Mouse (Mus musculus): ENCODE data around the gene Klk9. TPM values are rescaled to one million over a fixed set of nuclear protein-coding genes. Genes with fewer than 3 reads are reported as not detected.

Klk9 gene
- total RNA-seq (2023), result not detected in 4 replicates

GRCm38 (mm10) chr7:43791591-43791990 lies at the start of gene Klk9:
Gene Klk9 (plus strand): TSS chr7:43791891.

GRCm38 (mm10) chr7:43768597-43768996 lies 23.1 kb upstream of the Klk9 start, which contains the start of gene Klk12:
Gene Klk12 (plus strand): TSS chr7:43768897.

GRCm38 (mm10) chr7:43774364-43774763 lies 17.3 kb upstream of the Klk9 start, which contains the start of gene Klk11:
Gene Klk11 (plus strand): TSS chr7:43774604.

GRCm38 (mm10) chr7:43780746-43781145 lies 10.9 kb upstream of the Klk9 start, which contains the start of gene Klk10:
Gene Klk10 (plus strand): TSS chr7:43781035.

GRCm38 (mm10) chr7:43797333-43797769 lies 5.7 kb downstream of the Klk9 start, which contains the start of gene Klk8:
Gene Klk8 (plus strand): TSS chr7:43797577.

GRCm38 (mm10) chr7:43810994-43811393 lies 19.3 kb downstream of the Klk9 start, which contains the start of gene Klk7:
Gene Klk7 (plus strand): TSS chr7:43811294.

GRCm38 (mm10) chr7:43824199-43824598 lies 32.5 kb downstream of the Klk9 start, which contains the start of gene Klk6:
Gene Klk6 (plus strand): TSS chr7:43824499.

GRCm38 (mm10) chr7:43841701-43842100 lies 50.0 kb downstream of the Klk9 start, which contains the start of gene Klk5:
Gene Klk5 (plus strand): TSS chr7:43841971.

Other genes starting within 250 kb of the Klk9 start
- gene Cd33, start 247.5 kb upstream of the Klk9 start, total RNA-seq (2023), result 1.9 to 3.1 TPM (median 2.9 TPM) in 4 replicates
- 2.2 to 3.0 TPM (median 2.9 TPM) in 4 replicates for gene Zfp658, start 229.6 kb upstream of the Klk9 start, total RNA-seq (2023)
- 9.0 to 13.8 TPM (median 10.3 TPM) in 4 replicates for gene Zfp719, start 212.3 kb upstream of the Klk9 start, total RNA-seq (2023)
- gene Zfp819, start 184.7 kb upstream of the Klk9 start, total RNA-seq (2023), result 0.30 to 0.34 TPM in 2 of 4 replicates, not detected in the others
- gene Ceacam18, start 157.2 kb upstream of the Klk9 start, total RNA-seq (2023), result not detected in 4 replicates
- 1.2 to 2.4 TPM (median 1.6 TPM) in 4 replicates for gene Siglece, start 131.7 kb upstream of the Klk9 start, total RNA-seq (2023)
- 4.6 to 7.3 TPM (median 5.8 TPM) in 4 replicates for gene Ctu1, start 119.9 kb upstream of the Klk9 start, total RNA-seq (2023)
- not detected in 4 replicates for gene Klk14, start 101.5 kb upstream of the Klk9 start, total RNA-seq (2023)
- gene Klk13, start 79.3 kb upstream of the Klk9 start, total RNA-seq (2023), result not detected in 4 replicates
- gene Klk12, start 23.0 kb upstream of the Klk9 start, total RNA-seq (2023), result not detected in 4 replicates
- not detected in 4 replicates for gene Klk11, start 17.3 kb upstream of the Klk9 start, total RNA-seq (2023)
- gene Klk10, start 10.9 kb upstream of the Klk9 start, total RNA-seq (2023), result not detected in 4 replicates
- 4.6 to 6.5 TPM (median 6.0 TPM) in 4 replicates for gene Klk8, start 5.7 kb downstream of the Klk9 start, total RNA-seq (2023)
- not detected in 4 replicates for gene Klk7, start 19.4 kb downstream of the Klk9 start, total RNA-seq (2023)
- not detected in 4 replicates for gene Klk6, start 32.6 kb downstream of the Klk9 start, total RNA-seq (2023)
- not detected in 4 replicates for gene Klk5, start 50.1 kb downstream of the Klk9 start, total RNA-seq (2023)
- gene Klk4, start 89.3 kb downstream of the Klk9 start, total RNA-seq (2023), result not detected in 4 replicates
- not detected in 4 replicates for gene Klk15, start 141.8 kb downstream of the Klk9 start, total RNA-seq (2023)
- not detected in 4 replicates for gene Klk1b8, start 158.8 kb downstream of the Klk9 start, total RNA-seq (2023)
- gene Klk1b1, start 174.9 kb downstream of the Klk9 start, total RNA-seq (2023), result not detected in 4 replicates
- not detected in 4 replicates for gene Klk1b9, start 184.2 kb downstream of the Klk9 start, total RNA-seq (2023)
- gene Klk1b11, start 204.0 kb downstream of the Klk9 start, total RNA-seq (2023), result not detected in 4 replicates
- gene Klk1b26, start 220.3 kb downstream of the Klk9 start, total RNA-seq (2023), result not detected in 4 replicates

All from B cell, adult 62 days (primary cell).